Mouse (Mus musculus) skeletal muscle tissue, adult 2 months (tissue): Measurements from ENCODE around the gene Col8a2.

Experiments
- DNase-seq: peaks from one replicate; pipeline ENCODE4 v3.0.0-alpha.2; 2012; ENCODE audit warnings: low read depth, low spot score

The Col8a2 gene

GRCm38 (mm10) chr4:126260520-126261201 is 25.9 kb upstream of the Col8a2 start:
- DNase-seq, result peak; percentile 97

GRCm38 (mm10) chr4:126261266-126261665 is 25.3 kb upstream of the Col8a2 start:
- peak; percentile 58 for DNase-seq

GRCm38 (mm10) chr4:126261675-126262074 is 24.9 kb upstream of the Col8a2 start:
- no peak for DNase-seq

GRCm38 (mm10) chr4:126262119-126262807 is 24.3 kb upstream of the Col8a2 start, which contains the start of gene Trappc3:
Gene Trappc3 (plus strand): TSS chr4:126262325.
- DNase-seq, result peak; percentile 99

GRCm38 (mm10) chr4:126269292-126269691 is 17.3 kb upstream of the Col8a2 start:
- DNase-seq, result no peak

GRCm38 (mm10) chr4:126273753-126274152 is 12.8 kb upstream of the Col8a2 start:
- DNase-seq, result no peak

- DNase-seq, result no peak
These were observed 11.5 kb upstream of the Col8a2 start for GRCm38 (mm10) chr4:126275081-126275480.

- no peak for DNase-seq
These were observed 10.9 kb upstream of the Col8a2 start for GRCm38 (mm10) chr4:126275681-126276131.

- DNase-seq, result no peak
These were observed 8.6 kb upstream of the Col8a2 start for GRCm38 (mm10) chr4:126277906-126278564.

GRCm38 (mm10) chr4:126278565-126278915 is 8.1 kb upstream of the Col8a2 start:
- no peak for DNase-seq

GRCm38 (mm10) chr4:126278961-126279360 is 7.6 kb upstream of the Col8a2 start:
- no peak for DNase-seq

- no peak for DNase-seq
These were observed 4.9 kb upstream of the Col8a2 start for GRCm38 (mm10) chr4:126281706-126282105.

- no peak for DNase-seq
These were observed 3.0 kb upstream of the Col8a2 start for GRCm38 (mm10) chr4:126283582-126283981.

GRCm38 (mm10) chr4:126287302-126287995 is 856 bp downstream of the Col8a2 start:
- no peak for DNase-seq

GRCm38 (mm10) chr4:126288085-126288666 is 1.6 kb downstream of the Col8a2 start:
- no peak for DNase-seq

GRCm38 (mm10) chr4:126290314-126290713 is 3.7 kb downstream of the Col8a2 start:
- no peak for DNase-seq

GRCm38 (mm10) chr4:126291196-126291595 is 4.6 kb downstream of the Col8a2 start:
- DNase-seq, result no peak

GRCm38 (mm10) chr4:126295152-126295551 is 8.6 kb downstream of the Col8a2 start:
- DNase-seq, result no peak

GRCm38 (mm10) chr4:126295937-126296336 is 9.3 kb downstream of the Col8a2 start:
- no peak for DNase-seq

- peak; percentile 54 for DNase-seq
These were observed 10.1 kb downstream of the Col8a2 start for GRCm38 (mm10) chr4:126296617-126297101.

GRCm38 (mm10) chr4:126300916-126301583 is 14.5 kb downstream of the Col8a2 start:
- no peak for DNase-seq
